In genomic region chr1:192103176-192103575, GRCm38 (mm10) we compare ENCODE assay signal across 27 mouse cellular contexts. TPM values are rescaled to one million over a fixed set of nuclear protein-coding genes. Genes with fewer than 3 reads are reported as not detected.
DNase-seq lines count a peak whose midpoint lies in the region; ATAC-seq lines count a peak whose summit lies in the region.
"Had no signal": no experiment of that assay in that cellular context is flagged by ENCODE, and none has a peak within 500 bp of the region (broad histone marks: within the 10 kb centered on the region; RNA-seq: fewer than 3 reads in every experiment).

No protein-coding gene starts in this region.

- ATAC-seq in heart, embryonic 16.5 days (replicated peaks; ENCODE audit: extremely low read depth, insufficient read depth, low FRiP score): no peak
- no peak for ATAC-seq in liver, embryonic 12.5 days
- ATAC-seq in liver, embryonic 11.5 days (replicated peaks; ENCODE audit: low FRiP score): no peak
- ATAC-seq: hindbrain, postnatal 0 days had no signal

- H3K9me3 ChIP-seq in heart, embryonic 16.5 days (replicated peaks; ENCODE audit: control insufficient read depth, low read length): no peaks in the 10 kb centered on the region
- H3K9me3 ChIP-seq in liver, embryonic 12.5 days (replicated peaks): no peaks in the 10 kb centered on the region
- no peaks in the 10 kb centered on the region for H3K9me3 ChIP-seq in liver, embryonic 11.5 days (ENCODE audit: control insufficient read depth, low read length)
- H3K9me3 ChIP-seq: embryonic facial prominence, embryonic 12.5 days; forebrain, embryonic 12.5 days; G1E; heart, embryonic 15.5 days; limb, embryonic 13.5 days; midbrain, embryonic 12.5 days had no signal

- peaks cover 9% of the 10 kb centered on the region for H3K4me1 ChIP-seq in heart, embryonic 16.5 days (ENCODE audit: control insufficient read depth, insufficient read depth, low read length)
- H3K4me1 ChIP-seq in liver, embryonic 12.5 days: peaks cover 8% of the 10 kb centered on the region
- 0 out of 2 replicates have a peak, but pooled peaks cover 3% of the 10 kb centered on the region for H3K4me1 ChIP-seq in liver, embryonic 11.5 days (replicated peaks; ENCODE audit: control insufficient read depth, insufficient read depth, low read length)
- H3K4me1 ChIP-seq: embryonic facial prominence, embryonic 12.5 days; forebrain, embryonic 12.5 days; limb, embryonic 13.5 days; midbrain, embryonic 12.5 days had no signal

- intact Hi-C loops in left cerebral cortex, postnatal 14 days (cut with DNase I): no loop called here

- no peak overlapping the region for H3K4me3 ChIP-seq in heart, embryonic 16.5 days (ENCODE audit: low read length)
- H3K4me3 ChIP-seq in liver, embryonic 12.5 days: no peak overlapping the region
- H3K4me3 ChIP-seq in liver, embryonic 11.5 days (ENCODE audit: low read depth, low read length): no peak overlapping the region
- H3K4me3 ChIP-seq: embryonic facial prominence, embryonic 12.5 days; erythroblast, embryonic 14.5 days; forebrain, embryonic 12.5 days; heart, embryonic 15.5 days; layer of hippocampus, adult 2 months; limb, embryonic 13.5 days; midbrain, embryonic 12.5 days had no signal

- 64% methylated on average over 6 of the region's 6 CpGs for WGBS in heart, embryonic 16.5 days
- WGBS in liver, embryonic 12.5 days (ENCODE audit: insufficient replicate concordance): 76% methylated on average over 6 of the region's 6 CpGs
- 82% methylated on average over 6 of the region's 6 CpGs for WGBS in liver, embryonic 11.5 days

- DNase-seq in heart, adult 9 months (ENCODE audit: low spot score in 2 of 2): no peak
- DNase-seq in liver, embryonic 11.5 days (ENCODE audit: low spot score): no peak
- peak; percentile 61 to 73 for DNase-seq in kidney, postnatal 25 days
- no peak for DNase-seq in left cerebral cortex, postnatal 14 days (ENCODE audit: low spot score in 2 of 2)
- DNase-seq in spleen, postnatal 4 days (ENCODE audit: low spot score in 2 of 2): no peak
- DNase-seq: adrenal gland, adult 8-10 months; B cell, adult 2 months; cerebellum, adult 18-20 months; cerebellum, postnatal 25 days; gastrocnemius, postnatal 36 days; layer of hippocampus, postnatal 36 days; lung, embryonic 14.5 days; thymus, adult 2 months; thymus, postnatal 4 days had no signal

- H3K4me2 ChIP-seq in heart, embryonic 16.5 days (ENCODE audit: low read depth, low read length): no peak overlapping the region
- H3K4me2 ChIP-seq in liver, embryonic 12.5 days: no peak overlapping the region
- H3K4me2 ChIP-seq in liver, embryonic 11.5 days: no peak overlapping the region
- H3K4me2 ChIP-seq: embryonic facial prominence, embryonic 12.5 days; forebrain, embryonic 12.5 days; heart, embryonic 15.5 days; limb, embryonic 13.5 days; lung, embryonic 14.5 days; midbrain, embryonic 12.5 days had no signal

- H3K36me3 ChIP-seq in heart, embryonic 16.5 days (ENCODE audit: control insufficient read depth, insufficient read depth): peaks cover 26% of the 10 kb centered on the region
- peaks cover 58% of the 10 kb centered on the region for H3K36me3 ChIP-seq in liver, embryonic 12.5 days
- H3K36me3 ChIP-seq in liver, embryonic 11.5 days (ENCODE audit: control insufficient read depth, insufficient read depth, low read length): peaks cover 7% of the 10 kb centered on the region

- H3K9ac ChIP-seq in heart, embryonic 16.5 days (ENCODE audit: low read length): no peak overlapping the region
- H3K9ac ChIP-seq in liver, embryonic 12.5 days: no peak overlapping the region
- no peak overlapping the region for H3K9ac ChIP-seq in liver, embryonic 11.5 days (ENCODE audit: low read depth, low read length)
- H3K9ac ChIP-seq: embryonic facial prominence, embryonic 12.5 days; forebrain, embryonic 12.5 days; heart, embryonic 15.5 days; limb, embryonic 13.5 days; lung, embryonic 14.5 days; midbrain, embryonic 12.5 days had no signal

- peak overlapping the region; percentile 44; the same call in 1 of the 2 replicates for H3K27ac ChIP-seq in heart, embryonic 16.5 days (ENCODE audit: low read length)
- peak overlapping the region; percentile 40 for H3K27ac ChIP-seq in liver, embryonic 12.5 days
- H3K27ac ChIP-seq in liver, embryonic 11.5 days (ENCODE audit: low read depth, low read length): no peak overlapping the region
- H3K27ac ChIP-seq: embryonic facial prominence, embryonic 12.5 days; forebrain, embryonic 12.5 days; heart, embryonic 15.5 days; hindbrain, postnatal 0 days; layer of hippocampus, adult 2 months; limb, embryonic 13.5 days; midbrain, embryonic 12.5 days; stomach, postnatal 0 days had no signal

- no peaks in the 10 kb centered on the region for H3K27me3 ChIP-seq in heart, embryonic 16.5 days (ENCODE audit: control insufficient read depth, insufficient read depth, low read length)
- no peaks in the 10 kb centered on the region for H3K27me3 ChIP-seq in liver, embryonic 12.5 days (replicated peaks)
- H3K27me3 ChIP-seq in liver, embryonic 11.5 days (replicated peaks; ENCODE audit: control insufficient read depth, insufficient read depth, low read length): no peaks in the 10 kb centered on the region
- H3K27me3 ChIP-seq: CH12.LX; embryonic facial prominence, embryonic 12.5 days; forebrain, embryonic 12.5 days; heart, embryonic 15.5 days; limb, embryonic 13.5 days; midbrain, embryonic 12.5 days had no signal

RNA-seq across cellular contexts. Expression of gene Traf5, which starts 10.8 kb away (rescaled TPM):
- 15.5 and 16.1 TPM in 2 replicates for polyA plus RNA-seq in heart, embryonic 16.5 days (2015; fragmentation: Nextera tagmentation; extraction: Ambion mirVana)
- 9.9 and 11.2 TPM in 2 replicates for polyA plus RNA-seq in liver, embryonic 12.5 days (2016; fragmentation: Nextera tagmentation; extraction: Ambion mirVana)
- 10.6 and 15.5 TPM in 2 replicates for polyA plus RNA-seq in liver, embryonic 11.5 days (2014; fragmentation: Nextera tagmentation; extraction: Ambion mirVana)
- total RNA-seq in left cerebral cortex, postnatal 14 days (2021): 1 to 10 TPM; 6.4 to 6.8 TPM

RNA-seq across cellular contexts. Expression of gene Rcor3, which starts 34.7 kb away (rescaled TPM):
- polyA plus RNA-seq in heart, embryonic 16.5 days (2015; fragmentation: Nextera tagmentation; extraction: Ambion mirVana): 33.1 and 39.6 TPM in 2 replicates
- polyA plus RNA-seq in liver, embryonic 12.5 days (2016; fragmentation: Nextera tagmentation; extraction: Ambion mirVana): 10.8 and 11.8 TPM in 2 replicates
- polyA plus RNA-seq in liver, embryonic 11.5 days (2014; fragmentation: Nextera tagmentation; extraction: Ambion mirVana): 14.8 and 15.0 TPM in 2 replicates
- 10 to 100 TPM; 31.3 to 32.1 TPM for total RNA-seq in left cerebral cortex, postnatal 14 days (2021)

Comparison
In these comparisons a context has a peak if more than half of its experiments do, and no peak if none do; other contexts are left out.
1. DNase-seq: peak in kidney, postnatal 25 days (2 of 2); none in heart, adult 9 months (0 of 2), liver, embryonic 11.5 days (single experiment), left cerebral cortex, postnatal 14 days (0 of 2) and spleen, postnatal 4 days (0 of 2).